Mouse (Mus musculus): Measurements from ENCODE around the gene Nf1. TPM values are rescaled to one million over a fixed set of nuclear protein-coding genes. Genes with fewer than 3 reads are reported as not detected.

Nf1 gene
- polyA plus RNA-seq, 1 experiment from 2014 or later = 9.6 TPM

DNA sequence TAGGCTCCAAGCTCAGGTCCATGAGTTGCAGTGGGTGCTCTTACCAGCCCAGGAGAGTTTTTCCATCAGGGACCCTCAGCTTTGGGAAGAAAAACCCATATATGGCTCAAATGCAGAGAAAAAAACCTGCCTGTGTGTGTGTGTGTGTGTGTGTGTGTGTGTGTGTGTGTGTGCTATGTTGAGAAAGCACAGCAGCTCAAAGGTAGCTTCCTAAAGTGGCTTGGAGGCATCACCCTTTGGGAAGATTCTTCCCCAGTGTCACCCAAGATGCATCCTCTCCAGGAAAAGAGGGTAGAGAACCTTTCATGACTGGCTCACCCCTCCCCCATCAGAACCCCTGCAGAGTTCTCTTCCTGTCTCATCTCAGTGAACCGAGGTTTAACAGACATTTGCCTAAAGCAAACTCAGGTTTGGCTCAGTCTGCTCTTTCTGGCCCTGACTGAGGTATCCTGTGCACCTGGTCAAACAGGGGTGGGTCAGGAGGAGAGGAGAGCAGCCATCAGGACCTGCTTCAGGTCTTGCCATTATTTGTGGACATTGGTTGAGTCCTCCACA, 272.6 kb downstream of the Nf1 start:
- no peak overlapping the region for H3K9ac ChIP-seq (replicated peaks)
- no peak overlapping the region for H3K4me2 ChIP-seq (replicated peaks)
- peak overlapping the region; percentile 62; the same call in 1 of the 2 replicates for H3K27ac ChIP-seq (replicated peaks)
- peaks cover 77% of the 10 kb centered on the region for H3K4me1 ChIP-seq
- no peaks in the 10 kb centered on the region for H3K36me3 ChIP-seq
- no peak overlapping the region for H3K4me3 ChIP-seq
- no peaks in the 10 kb centered on the region for H3K9me3 ChIP-seq
- peaks cover 13% of the 10 kb centered on the region; the same call in 1 of the 2 replicates for H3K27me3 ChIP-seq
- 0% methylated on average over 1 of the region's 1 CpGs for WGBS
- no peak for ATAC-seq (ENCODE audit: low FRiP score, low read depth)

DNA sequence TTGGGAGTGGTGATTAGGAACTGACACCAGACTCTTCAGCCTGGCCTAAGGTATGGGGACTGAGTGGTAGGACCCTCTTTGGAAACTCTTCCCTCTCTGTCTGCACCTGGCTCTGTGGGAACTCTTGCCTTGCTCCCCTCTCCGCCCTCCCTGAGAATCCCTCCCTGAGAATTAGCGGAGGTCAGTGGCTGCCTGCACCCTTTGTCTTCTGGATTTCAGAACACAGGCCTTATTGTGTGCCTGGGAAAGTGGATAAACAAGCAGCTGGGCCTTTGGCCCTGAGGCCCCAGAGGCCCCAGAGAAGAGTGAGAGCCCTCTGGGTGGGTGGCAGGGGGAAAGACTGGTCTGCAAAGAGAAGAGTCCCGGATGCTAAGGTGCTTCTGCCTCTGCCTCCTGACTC, 273.6 kb downstream of the Nf1 start:
- ATAC-seq (ENCODE audit: low FRiP score, low read depth) = peak; percentile 9; the same call in 1 of the 2 replicates
- 7% methylated on average over 3 of the region's 3 CpGs for WGBS
- Histone ChIP-seq H3K9ac (replicated peaks) (no peak overlapping the region), H3K4me1 (peaks cover 67% of the 10 kb centered on the region), H3K27me3 (peaks cover 13% of the 10 kb centered on the region; the same call in 1 of the 2 replicates), H3K4me2 (replicated peaks) (no peak overlapping the region; the same call in 1 of the 2 replicates), H3K27ac (replicated peaks) (peak overlapping the region; percentile 59), H3K4me3 (no peak overlapping the region), H3K36me3 (no peaks in the 10 kb centered on the region), H3K9me3 (no peaks in the 10 kb centered on the region)

DNA sequence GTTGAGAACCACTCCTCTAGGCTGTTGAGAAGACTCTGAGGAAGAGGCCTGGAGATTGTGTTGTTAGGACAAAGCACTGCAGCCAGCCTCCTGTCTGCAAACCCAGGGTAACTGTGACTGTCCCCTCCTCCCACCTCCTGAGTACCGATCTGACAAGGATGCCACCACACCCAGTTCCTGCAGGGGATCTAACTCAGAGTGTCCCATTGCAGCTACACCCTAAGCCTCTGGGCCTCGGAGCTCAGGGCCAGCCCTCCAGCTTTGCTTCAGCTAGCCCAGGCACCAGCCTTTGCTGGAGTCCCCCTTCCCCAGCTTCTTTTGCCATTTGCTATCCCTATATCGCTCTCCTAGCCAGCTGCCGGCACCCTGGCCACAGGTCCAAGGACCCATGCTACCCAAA, 274.2 kb downstream of the Nf1 start:
- H3K4me2 ChIP-seq (replicated peaks) = no peak overlapping the region
- H3K4me3 ChIP-seq = no peak overlapping the region
- no peaks in the 10 kb centered on the region for H3K36me3 ChIP-seq
- no peak overlapping the region for H3K9ac ChIP-seq (replicated peaks)
- peaks cover 61% of the 10 kb centered on the region for H3K4me1 ChIP-seq
- no peak for ATAC-seq (ENCODE audit: low FRiP score, low read depth)
- 51% methylated on average over 4 of the region's 4 CpGs for WGBS
- H3K27ac ChIP-seq (replicated peaks) = no peak overlapping the region
- H3K9me3 ChIP-seq = no peaks in the 10 kb centered on the region
- peaks cover 13% of the 10 kb centered on the region; the same call in 1 of the 2 replicates for H3K27me3 ChIP-seq

DNA sequence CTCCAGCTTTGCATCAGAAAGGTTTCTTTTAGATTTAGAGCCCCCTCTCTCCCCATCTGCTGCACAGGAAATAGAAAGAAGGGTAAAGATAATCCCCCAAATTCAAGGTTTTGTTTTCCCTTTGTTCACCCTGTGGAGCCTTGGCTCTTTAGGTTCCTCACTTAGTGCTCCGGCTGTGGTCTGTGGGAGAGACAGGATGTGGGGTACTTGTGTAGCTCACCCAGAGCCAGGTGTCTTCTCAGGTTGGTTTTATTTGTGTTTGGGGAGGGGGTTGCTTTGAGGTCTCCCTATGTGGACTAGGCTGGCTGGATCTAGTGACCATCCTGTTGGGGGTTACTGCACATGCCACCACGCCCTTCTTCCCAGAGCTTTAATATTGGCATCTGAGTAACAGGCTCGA, 275.4 kb downstream of the Nf1 start:
- Histone ChIP-seq H3K4me3 (no peak overlapping the region), H3K9ac (replicated peaks) (no peak overlapping the region), H3K9me3 (no peaks in the 10 kb centered on the region), H3K4me2 (replicated peaks) (no peak overlapping the region), H3K4me1 (peaks cover 53% of the 10 kb centered on the region), H3K36me3 (no peaks in the 10 kb centered on the region), H3K27ac (replicated peaks) (no peak overlapping the region), H3K27me3 (peaks cover 11% of the 10 kb centered on the region; the same call in 1 of the 2 replicates)
- no peak for ATAC-seq (ENCODE audit: low FRiP score, low read depth)
- WGBS = 74% methylated on average over 3 of the region's 3 CpGs

DNA sequence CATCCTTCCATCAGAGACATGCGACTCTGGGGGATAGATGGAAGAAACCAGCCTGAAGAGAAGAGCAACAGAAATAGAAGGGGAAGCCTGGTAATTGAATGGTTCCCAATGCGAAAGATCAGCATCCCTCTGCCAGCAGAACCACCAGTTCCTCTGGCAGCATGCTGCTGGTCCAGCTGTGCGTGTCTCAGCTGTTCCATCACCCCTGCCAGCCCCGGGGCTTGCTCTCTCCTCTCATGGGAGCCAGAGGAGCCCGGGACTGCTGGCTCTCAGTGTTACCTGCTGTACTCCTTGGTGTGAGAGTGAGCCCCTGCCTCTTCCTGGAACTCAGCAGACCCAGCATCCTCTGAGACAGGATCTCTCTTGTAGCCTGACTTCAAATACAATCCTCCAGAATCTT, 276.4 kb downstream of the Nf1 start:
- Histone ChIP-seq H3K4me2 (replicated peaks) (no peak overlapping the region), H3K36me3 (0 out of 2 replicates have a peak, but pooled peaks cover 3% of the 10 kb centered on the region), H3K4me3 (no peak overlapping the region), H3K9ac (replicated peaks) (0 out of 2 replicates have a peak overlapping the region, but pooled peaks have one; percentile 11), H3K27me3 (0 out of 2 replicates have a peak, but pooled peaks cover 5% of the 10 kb centered on the region), H3K9me3 (no peaks in the 10 kb centered on the region), H3K4me1 (peaks cover 43% of the 10 kb centered on the region), H3K27ac (replicated peaks) (no peak overlapping the region; the same call in 1 of the 2 replicates)
- no peak for ATAC-seq (ENCODE audit: low FRiP score, low read depth)
- WGBS = 56% methylated on average over 5 of the region's 5 CpGs

DNA sequence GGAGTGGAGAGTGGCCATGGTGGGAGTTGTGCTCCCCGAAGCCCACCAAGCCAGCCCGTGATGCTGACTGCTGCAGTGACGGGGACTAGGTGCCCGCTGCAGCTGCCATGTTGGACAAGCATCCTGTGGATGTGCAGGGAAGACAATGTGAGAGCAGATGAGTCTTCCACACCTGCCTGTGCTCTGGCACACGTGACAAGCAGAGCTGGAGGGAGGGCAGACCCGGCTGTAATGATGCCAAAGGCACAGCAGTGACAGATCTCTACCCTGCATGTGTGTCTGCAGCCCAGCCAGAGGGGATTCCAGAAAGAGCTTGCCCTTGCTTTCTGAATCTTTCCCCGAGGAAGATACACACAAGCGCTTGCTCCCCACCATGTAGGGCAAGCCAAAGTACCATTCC, 278.5 kb downstream of the Nf1 start:
- no peak for ATAC-seq (ENCODE audit: low FRiP score, low read depth)
- no peaks in the 10 kb centered on the region for H3K9me3 ChIP-seq
- H3K9ac ChIP-seq (replicated peaks) = no peak overlapping the region
- no peak overlapping the region for H3K4me3 ChIP-seq
- no peaks in the 10 kb centered on the region for H3K27me3 ChIP-seq
- no peak overlapping the region for H3K27ac ChIP-seq (replicated peaks)
- peaks cover 22% of the 10 kb centered on the region for H3K4me1 ChIP-seq
- H3K4me2 ChIP-seq (replicated peaks) = no peak overlapping the region
- WGBS = 93% methylated on average over 8 of the region's 8 CpGs
- H3K36me3 ChIP-seq = 0 out of 2 replicates have a peak, but pooled peaks cover 8% of the 10 kb centered on the region

DNA sequence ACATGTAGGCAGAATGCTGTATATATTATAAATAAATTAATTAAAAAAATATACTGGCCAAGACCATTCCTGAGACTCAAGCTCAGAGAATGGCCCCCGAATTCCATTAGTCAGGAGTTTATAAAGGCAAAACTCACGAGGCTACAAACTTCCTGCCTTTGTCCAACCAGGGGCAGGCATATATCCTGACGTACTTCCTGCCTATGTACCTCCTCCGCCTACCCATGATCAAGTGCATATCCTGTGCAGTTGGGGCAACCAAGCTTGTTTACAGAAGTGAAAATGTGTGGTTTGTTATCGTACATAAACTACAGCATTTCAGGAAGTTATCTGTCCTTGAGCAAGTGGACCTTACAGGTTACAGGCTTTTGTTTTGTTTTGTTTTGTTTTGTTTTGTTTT, 283.5 kb downstream of the Nf1 start:
- 84% methylated on average over 5 of the region's 5 CpGs for WGBS
- ATAC-seq (ENCODE audit: low FRiP score, low read depth) = no peak

DNA sequence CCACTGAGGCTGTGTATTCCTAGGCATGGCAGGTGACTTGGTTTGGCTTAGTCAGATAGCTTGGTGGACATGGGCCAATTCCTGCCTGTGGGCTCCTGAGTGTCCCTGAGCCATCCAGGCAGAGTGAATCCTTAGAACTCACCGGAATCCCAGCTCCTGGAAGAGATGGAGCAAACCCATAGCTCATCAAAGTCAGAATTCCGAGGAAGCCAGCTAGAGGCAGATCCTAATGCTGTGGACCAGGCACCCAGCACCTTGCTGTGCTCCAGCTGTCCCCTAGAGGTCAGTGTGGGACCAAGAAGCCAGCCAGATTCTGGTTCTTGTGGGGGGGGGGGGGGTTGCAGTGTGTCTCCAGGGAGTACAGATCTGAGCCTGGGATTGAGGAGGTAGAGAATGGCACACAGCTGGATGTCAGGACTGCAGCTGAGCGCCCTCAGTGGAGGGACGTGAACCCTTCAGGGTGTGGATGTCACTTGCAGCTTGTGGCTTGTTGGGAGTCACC, 285.4 kb downstream of the Nf1 start:
- WGBS = 16% methylated on average over 4 of the region's 4 CpGs
- Histone ChIP-seq H3K4me1 (peaks cover 6% of the 10 kb centered on the region), H3K9ac (replicated peaks) (no peak overlapping the region), H3K4me3 (no peak overlapping the region), H3K27ac (replicated peaks) (no peak overlapping the region), H3K36me3 (0 out of 2 replicates have a peak, but pooled peaks cover 8% of the 10 kb centered on the region), H3K27me3 (no peaks in the 10 kb centered on the region), H3K9me3 (no peaks in the 10 kb centered on the region), H3K4me2 (replicated peaks) (no peak overlapping the region)
- no peak for ATAC-seq (ENCODE audit: low FRiP score, low read depth)

More for the DNA sequence above, 283.5 kb downstream of the Nf1 start:
- Histone ChIP-seq H3K9me3 (no peaks in the 10 kb centered on the region), H3K4me3 (no peak overlapping the region), H3K36me3 (0 out of 2 replicates have a peak, but pooled peaks cover 8% of the 10 kb centered on the region), H3K4me1 (peaks cover 6% of the 10 kb centered on the region), H3K27ac (replicated peaks) (no peak overlapping the region), H3K27me3 (no peaks in the 10 kb centered on the region), H3K9ac (replicated peaks) (no peak overlapping the region), H3K4me2 (replicated peaks) (no peak overlapping the region)

DNA sequence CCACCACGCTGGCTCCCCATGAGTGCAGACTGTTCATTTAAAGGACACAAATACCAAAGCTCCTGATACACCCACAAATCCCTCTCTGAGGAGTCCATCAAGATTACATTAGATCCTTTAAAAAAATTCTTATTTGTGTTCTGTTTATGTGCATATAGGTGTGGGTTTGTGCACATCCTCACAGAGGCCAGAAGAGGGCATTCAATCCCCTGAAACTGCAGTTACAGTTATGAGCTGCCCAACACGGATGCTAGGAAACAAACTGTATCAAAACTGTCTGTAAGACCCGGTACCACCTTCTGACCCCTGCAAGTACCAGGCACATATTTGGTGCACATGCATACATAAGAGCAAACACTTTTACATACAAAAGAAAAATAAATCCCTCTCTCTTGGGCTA, 289.2 kb downstream of the Nf1 start:
- Histone ChIP-seq H3K4me2 (replicated peaks) (no peak overlapping the region), H3K36me3 (no peaks in the 10 kb centered on the region), H3K27me3 (no peaks in the 10 kb centered on the region), H3K9ac (replicated peaks) (no peak overlapping the region), H3K9me3 (no peaks in the 10 kb centered on the region), H3K27ac (replicated peaks) (no peak overlapping the region), H3K4me3 (no peak overlapping the region), H3K4me1 (peaks cover 9% of the 10 kb centered on the region)
- no peak for ATAC-seq (ENCODE audit: low FRiP score, low read depth)
- 71% methylated on average over 3 of the region's 3 CpGs for WGBS

DNA sequence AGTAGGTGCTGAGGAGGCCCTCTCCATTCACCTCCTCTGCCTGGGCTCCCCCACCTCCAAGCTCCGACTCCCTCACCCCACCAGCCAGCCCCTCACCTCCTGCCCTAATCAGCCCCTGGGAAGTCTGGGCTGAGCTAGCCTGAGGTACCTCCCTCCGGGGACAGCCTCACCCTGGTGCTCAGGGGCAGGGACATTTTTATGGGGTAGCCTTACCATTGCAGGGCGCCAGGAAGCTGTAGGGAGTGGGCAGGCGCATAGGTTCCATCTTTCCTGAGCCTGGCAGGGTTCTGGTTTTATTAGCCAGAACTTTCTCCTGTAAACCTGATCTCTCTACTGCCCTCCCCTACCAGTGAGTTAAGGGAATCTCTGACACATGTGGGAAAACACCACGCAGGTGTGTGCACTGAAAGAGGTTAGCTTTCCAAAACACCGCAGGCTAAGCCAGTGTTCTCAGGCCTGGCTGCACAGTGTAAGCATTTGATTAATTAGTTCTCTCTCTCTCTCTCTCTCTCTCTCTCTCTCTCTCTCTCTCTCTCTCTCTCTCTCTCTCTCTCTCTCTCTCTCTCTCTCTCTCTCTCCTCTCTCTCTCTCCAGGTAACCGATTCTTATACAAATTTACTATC, 290.4 kb downstream of the Nf1 start:
- H3K9me3 ChIP-seq = no peaks in the 10 kb centered on the region
- WGBS = 84% methylated on average over 7 of the region's 7 CpGs
- no peaks in the 10 kb centered on the region for H3K36me3 ChIP-seq
- no peak for ATAC-seq (ENCODE audit: low FRiP score, low read depth)
- H3K4me1 ChIP-seq = peaks cover 7% of the 10 kb centered on the region
- no peak overlapping the region for H3K4me2 ChIP-seq (replicated peaks)
- H3K4me3 ChIP-seq = no peak overlapping the region
- no peak overlapping the region for H3K27ac ChIP-seq (replicated peaks)
- H3K9ac ChIP-seq (replicated peaks) = no peak overlapping the region
- no peaks in the 10 kb centered on the region for H3K27me3 ChIP-seq

DNA sequence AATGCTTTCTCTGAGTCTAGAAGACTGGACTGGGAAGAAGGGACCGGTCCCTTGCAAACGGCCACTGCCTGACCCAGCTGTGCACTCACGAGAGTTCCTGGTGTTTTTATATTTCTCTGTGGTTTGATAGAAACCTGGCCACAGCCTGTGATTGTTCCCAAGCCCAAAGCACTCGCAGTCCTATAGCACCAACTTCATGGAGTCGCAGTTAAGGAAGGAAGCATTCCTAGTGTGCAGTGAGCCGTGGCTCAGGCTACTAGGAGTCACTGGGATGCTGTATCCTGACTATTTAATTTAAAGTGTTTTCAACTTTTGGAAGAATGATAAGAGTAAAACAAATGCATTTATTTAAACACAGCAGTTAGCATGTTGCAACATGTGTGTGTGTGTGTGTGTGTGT, 291.0 kb downstream of the Nf1 start:
- Histone ChIP-seq H3K9ac (replicated peaks) (no peak overlapping the region), H3K36me3 (peaks cover 4% of the 10 kb centered on the region), H3K4me2 (replicated peaks) (no peak overlapping the region), H3K4me3 (no peak overlapping the region), H3K9me3 (no peaks in the 10 kb centered on the region), H3K27ac (replicated peaks) (no peak overlapping the region), H3K4me1 (peaks cover 3% of the 10 kb centered on the region; the same call in 1 of the 2 replicates), H3K27me3 (no peaks in the 10 kb centered on the region)
- WGBS = 28% methylated on average over 6 of the region's 6 CpGs
- ATAC-seq (ENCODE audit: low FRiP score, low read depth) = no peak

Measured in midbrain, embryonic 12.5 days (tissue).